Mouse (Mus musculus) embryo, embryonic 11.5 days (tissue): Measurements from ENCODE around the gene Eif3b.
A peak's percentile ranks its signal among the peaks of the same experiment; 100 is the strongest.
"Not testable (repeated sequence)": the region's sequence is repeated elsewhere in the genome, so short reads cannot be mapped to it uniquely, and the experiment has no call there.

ENCODE experiments used
- DNase-seq: peaks from one replicate; pipeline ENCODE4 v3.0.0-alpha.2; 2012; ENCODE audit warnings: low read depth, low spot score

The Eif3b gene

GRCm38 (mm10) chr5:140392701-140393100 is 26.4 kb upstream of the Eif3b start:
- DNase-seq: no peak

DNA sequence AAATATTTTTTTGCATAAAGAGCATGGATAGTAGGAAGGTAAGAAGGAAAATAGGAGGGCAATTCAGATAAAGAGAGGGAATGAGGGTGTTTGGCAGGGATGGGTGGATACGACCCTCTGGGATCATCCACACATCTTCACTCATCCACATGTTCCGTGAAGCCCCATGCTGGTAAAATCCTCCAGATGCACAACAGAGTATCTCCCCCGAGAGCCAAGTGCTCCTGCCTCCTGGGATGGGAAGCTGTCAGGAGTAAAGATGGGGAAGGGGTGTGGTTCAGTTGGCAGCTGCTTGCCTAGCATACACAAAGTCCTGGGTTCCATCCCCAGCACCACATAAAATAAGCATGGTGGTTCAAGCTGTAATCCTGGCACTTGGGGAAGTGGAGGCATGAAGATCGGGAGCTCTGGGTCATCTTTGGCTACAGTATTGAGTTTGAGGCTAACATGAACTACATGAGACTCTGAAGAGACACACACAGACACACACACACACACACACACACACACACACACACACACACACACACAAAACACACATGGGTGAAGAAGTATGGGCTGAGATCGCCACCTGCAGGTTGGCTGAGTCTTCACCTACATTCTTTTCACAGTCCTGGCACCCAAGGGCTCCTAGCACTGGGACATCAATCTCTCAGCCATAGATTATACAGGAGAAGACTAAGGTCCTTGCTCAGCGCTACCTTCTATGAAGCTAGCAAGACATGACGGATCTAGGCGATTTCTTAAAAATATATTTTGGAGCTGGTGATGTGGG is 22.8 kb upstream of the Eif3b start:
- no peak for DNase-seq

DNA sequence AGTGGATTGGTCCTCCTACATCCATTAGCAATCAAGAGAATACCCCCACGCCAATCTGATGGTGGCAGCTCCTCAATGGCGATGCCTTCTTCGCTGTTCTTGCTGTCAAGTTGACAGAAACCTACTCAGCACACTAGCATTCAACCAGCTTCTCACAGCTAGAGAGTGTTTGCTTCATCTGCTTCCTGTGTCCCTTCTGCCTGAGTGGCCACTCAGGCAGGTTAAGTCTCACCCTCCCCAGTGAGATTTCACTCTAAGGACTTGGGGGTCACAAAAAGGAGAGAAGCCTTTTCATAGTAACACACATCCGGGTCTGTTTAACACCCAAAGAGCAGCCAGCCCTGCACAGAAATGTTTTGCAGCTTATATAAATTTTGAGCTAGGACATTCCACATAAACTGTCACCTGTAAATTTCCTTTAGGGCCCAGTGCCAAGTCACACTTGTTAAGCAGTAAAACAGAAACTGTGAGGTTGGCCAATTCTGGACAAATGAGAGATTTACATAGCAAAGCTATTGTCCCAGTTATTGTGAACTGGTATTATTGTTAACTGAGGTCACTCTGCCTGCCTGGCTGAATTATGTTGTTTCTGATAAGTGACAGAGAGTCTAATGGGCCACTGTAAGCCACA is 16.4 kb upstream of the Eif3b start:
- no peak for DNase-seq

DNA sequence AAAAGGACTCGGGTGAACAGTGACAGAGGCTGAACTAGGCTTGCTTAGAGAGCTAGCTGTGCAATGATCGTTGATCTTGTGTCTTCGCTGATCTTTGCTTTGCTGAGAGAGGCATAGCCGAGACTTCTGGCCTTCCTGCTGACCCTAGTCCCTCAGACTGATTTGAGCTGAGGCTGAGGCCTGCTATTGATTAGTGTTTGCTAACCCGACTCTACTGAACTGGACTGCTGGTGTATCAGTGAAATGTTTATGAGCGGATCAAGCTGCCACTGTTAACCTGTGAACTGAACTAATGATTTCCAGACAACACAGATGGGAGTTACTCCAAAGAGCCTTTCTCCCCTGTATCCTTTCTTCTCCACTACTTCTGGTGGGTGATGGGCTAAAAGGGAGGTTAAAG is 14.0 kb upstream of the Eif3b start:
- DNase-seq: no peak

- DNase-seq: no peak
These were observed 12.5 kb upstream of the Eif3b start for GRCm38 (mm10) chr5:140406666-140407065.

DNA sequence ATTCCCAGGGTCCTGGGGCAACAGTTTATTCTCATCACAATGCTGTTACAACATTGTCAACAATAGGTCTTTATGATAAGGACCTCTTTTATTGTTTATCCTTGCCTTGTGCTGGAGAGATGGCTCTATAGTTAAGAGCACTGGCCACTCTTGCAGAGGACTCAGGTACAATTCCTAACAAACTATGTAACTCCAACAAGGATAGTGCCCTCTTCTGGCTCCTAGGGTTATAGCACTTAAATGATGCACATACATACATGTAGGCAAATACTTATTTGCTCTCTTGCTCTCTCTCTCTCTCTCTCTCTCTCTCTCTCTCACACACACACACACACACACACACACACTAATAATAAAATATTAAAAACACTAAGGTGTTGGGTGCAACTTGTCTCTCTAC is 10.3 kb upstream of the Eif3b start:
- DNase-seq: no peak

DNA sequence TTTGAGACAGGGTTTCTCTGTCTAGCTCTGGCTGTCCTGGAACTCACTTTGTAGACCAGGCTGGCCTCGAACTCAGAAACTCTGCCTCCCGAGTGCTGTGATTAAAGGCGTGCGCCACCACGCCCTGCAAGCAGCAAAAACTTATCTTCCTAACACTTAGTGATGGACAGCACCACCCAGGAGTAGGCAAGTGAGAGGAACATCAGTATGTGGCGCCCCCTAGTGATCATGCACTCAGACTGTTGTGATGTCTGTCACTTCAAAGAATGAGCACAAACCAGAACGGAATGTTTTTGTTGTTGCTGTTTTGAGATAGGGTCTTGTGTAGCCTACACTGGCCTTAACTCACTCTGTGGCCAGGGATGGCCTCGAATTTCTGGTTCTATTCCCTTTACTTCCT is 7.8 kb upstream of the Eif3b start:
- peak; percentile 39 for DNase-seq

DNA sequence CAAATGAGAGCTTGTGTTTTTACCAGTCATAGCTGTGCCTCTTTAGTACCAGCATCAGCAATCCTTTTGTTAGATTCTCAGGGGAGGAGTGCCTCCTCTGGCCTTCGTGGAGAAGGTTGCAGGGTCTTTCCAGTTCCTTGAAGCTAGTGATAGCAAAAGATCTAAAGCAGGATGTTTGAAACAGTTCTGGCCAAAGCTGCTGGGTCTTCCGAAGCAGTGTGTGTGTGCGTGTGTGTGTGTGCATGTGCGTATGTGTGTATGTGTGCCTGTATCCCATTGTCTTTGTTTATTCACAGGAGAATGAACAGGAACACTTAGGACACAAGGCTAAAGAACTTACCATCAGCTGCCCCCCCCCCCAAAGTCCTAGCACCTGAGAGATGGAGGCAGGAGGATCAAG is 4.5 kb upstream of the Eif3b start:
- DNase-seq: no peak

DNA sequence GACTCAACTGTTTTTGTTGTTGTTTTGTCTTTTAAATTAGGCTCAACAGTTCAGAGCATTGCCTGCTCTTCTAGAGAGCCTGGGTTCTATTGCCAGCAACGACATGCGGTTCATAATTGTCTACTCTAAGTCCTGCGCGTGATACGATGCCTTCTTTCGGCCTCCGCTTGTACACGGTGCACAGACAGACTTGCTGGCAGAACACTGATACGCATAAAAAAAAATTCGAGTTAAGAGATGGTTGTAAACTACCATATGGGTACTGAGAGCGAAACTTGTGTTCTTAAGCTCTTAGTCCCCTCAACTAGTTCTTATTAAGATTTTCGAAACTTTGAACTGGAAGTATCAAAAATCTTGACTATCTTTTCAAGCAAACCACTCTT is 1.0 kb upstream of the Eif3b start:
- no peak for DNase-seq

GRCm38 (mm10) chr5:140419442-140420080 is 433 bp downstream of the Eif3b start:
- DNase-seq: no peak

GRCm38 (mm10) chr5:140420616-140421015 is 1.5 kb downstream of the Eif3b start:
- DNase-seq: no peak

GRCm38 (mm10) chr5:140425016-140425783 is 6.1 kb downstream of the Eif3b start:
- DNase-seq: no peak

- DNase-seq: not testable (repeated sequence)
These were observed 20.0 kb downstream of the Eif3b start for GRCm38 (mm10) chr5:140439117-140439516.

- no peak for DNase-seq
These were observed 22.3 kb downstream of the Eif3b start for GRCm38 (mm10) chr5:140441406-140441805.

- DNase-seq: no peak
These were observed 24.9 kb downstream of the Eif3b start for GRCm38 (mm10) chr5:140444012-140444411.

GRCm38 (mm10) chr5:140445345-140445744 is 26.2 kb downstream of the Eif3b start, which contains the start of gene Gm4869:
TSS of gene Gm4869 (plus strand) at chr5:140445645.
- DNase-seq: no peak

- DNase-seq: no peak
These were observed 26.9 kb downstream of the Eif3b start for GRCm38 (mm10) chr5:140446054-140446453.

DNA sequence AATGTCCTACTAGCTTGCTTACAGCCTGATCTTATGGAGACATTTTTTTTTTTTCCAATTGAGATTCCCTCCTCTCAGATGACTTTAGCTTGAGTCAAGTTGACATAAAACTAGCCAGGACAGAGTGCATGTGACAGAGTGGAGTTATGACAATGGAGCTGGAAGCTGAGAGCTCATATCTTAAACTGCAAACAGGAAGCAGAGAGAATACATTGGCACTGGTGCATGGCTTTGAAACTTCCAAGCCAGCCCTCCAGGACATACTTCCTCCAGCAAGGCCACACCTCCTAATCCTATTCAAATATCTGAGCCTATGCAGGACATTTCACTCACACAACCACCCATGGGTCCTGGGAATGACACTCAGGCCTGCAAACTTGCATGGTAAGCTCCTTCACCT is 35.4 kb downstream of the Eif3b start:
- no peak for DNase-seq

DNA sequence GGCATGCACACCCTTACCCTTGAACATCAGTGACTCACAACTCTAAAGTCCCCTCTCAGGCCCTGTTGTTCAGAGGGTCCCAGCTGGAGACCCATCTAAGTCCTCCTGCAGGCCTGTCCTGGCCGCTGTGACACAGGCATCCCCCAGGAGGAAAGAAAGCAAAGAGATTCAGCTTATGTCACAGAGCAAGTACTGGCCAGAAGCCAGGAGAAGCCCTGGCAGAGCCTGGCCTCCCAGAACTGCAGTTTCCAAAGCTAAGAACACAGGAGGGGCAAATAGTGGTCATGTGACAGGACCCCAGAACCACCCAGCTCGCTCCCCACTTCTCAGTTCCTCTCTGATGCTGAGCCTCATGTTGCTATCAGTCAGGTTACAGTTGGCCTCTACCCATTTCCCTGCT is 36.3 kb downstream of the Eif3b start:
- no peak for DNase-seq

- DNase-seq: no peak
These were observed 42.3 kb downstream of the Eif3b start for GRCm38 (mm10) chr5:140461476-140461875.

GRCm38 (mm10) chr5:140463151-140463550 is 44.0 kb downstream of the Eif3b start:
- DNase-seq: not testable (repeated sequence)

DNA sequence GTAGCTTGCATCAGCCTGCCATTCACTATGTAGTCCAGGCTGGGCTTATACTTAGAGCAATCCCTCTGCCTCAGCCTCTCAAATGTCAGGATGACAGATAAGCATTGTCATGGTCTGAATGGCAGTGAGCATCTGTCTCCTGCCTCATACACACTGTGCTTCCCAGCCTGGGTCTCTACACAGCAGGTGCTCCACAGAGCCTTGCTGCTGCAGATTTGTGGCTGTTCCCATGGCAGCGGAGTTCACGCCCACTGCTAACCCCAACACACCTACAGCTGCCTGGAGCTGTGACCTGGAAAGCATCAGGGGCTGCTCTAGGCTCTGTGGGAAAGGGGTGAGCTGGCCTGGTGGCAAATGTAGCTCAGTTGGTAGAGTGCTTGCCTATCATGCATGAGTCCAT is 45.8 kb downstream of the Eif3b start:
- no peak for DNase-seq
